Mouse (Mus musculus): Measurements from ENCODE around the gene Erg28. TPM values are rescaled to one million over a fixed set of nuclear protein-coding genes. Genes with fewer than 3 reads are reported as not detected.

Erg28 gene
- polyA plus RNA-seq (2012; rRNA removed) = 44.8 and 47.4 TPM in 2 replicates

DNA sequence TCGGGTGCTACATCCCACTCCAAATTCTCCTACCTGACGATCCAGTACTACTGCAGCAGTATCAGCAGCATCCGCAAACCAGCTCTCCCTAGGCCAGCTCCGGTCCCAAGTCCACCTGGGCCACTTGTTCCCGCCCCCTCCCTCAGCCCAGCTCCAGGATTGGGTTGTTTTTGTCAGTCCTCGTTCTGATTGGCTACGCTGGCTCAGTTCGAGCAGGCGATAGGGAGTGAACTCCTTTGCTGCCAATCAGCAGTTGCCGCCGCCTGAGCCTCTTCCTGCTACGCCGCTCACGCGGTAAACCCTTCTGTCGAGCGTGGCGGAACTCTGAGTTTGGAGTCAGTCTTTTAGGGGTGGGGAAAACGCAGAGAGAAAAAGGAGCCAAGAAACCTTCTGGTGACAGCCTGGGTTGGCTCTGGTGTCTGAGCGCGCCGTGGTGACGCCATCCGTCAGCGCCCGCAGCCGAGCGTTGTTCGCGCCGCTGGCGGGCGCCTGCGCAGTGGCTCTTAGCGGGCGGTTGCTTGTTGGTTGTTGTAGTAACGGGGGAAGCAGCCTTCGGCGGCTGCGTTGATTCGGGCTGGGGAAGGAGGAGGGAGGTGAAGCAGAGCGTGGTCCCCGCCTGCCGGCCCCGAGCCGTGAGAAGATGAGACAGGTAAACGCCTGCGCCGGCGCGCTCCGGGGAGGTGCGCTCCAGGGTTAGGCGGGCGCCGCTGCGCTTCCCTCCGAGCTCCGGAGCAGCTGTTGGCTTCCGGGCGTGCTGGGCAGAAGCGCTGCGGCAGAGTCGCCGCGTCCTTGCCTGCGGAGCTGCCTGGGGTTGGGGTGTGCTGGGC is at the start of gene Erg28, which contains the start of gene Ttll5:
Erg28 (minus strand) TSS at position 113 of the 827 bp plus-strand sequence.
Ttll5 (plus strand) TSS at position 222 of the 827 bp plus-strand sequence.
- peak; percentile 83 for DNase-seq (ENCODE audit: low read depth)

DNA sequence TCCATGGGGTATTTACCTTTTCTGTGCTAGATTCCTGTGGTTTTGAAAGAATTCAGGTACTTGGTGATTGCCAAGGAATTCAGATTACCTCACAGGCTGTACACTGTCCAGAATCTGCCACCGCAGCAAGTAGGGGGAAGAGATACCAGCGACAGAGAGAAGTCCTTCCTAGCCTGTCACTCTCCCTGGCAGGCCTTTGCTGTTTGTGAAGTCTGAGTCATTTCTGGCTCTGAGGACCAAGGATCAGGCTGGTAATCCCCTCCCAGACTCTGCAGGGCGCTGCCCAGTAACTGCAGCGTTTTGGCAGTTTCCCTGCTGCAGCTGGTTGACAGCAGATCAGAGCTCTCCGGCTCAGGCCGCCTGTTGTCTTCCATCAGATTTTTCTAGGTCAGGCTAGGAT is 45.1 kb upstream of the Erg28 start:
- no peak for DNase-seq (ENCODE audit: low read depth)

DNA sequence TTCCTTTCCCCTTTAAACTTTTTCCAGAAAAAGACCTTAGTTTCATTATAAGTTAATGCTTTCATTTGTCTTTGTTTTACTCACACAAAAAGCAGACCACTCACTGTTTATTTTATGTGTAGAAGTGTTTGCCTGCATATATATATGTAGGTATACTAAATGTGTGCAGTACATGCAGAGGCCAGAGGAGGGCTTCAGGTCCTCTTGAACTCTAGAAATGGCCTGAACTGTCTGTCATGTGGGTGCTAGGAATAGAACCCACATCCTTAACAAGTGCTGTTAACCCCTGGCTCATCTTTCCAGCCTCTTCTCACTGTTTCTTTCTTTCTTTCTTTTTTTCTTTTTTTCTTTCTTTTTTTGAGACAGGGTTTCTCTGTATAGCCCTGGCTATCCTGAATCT is 42.8 kb upstream of the Erg28 start:
- no peak for DNase-seq (ENCODE audit: low read depth)

DNA sequence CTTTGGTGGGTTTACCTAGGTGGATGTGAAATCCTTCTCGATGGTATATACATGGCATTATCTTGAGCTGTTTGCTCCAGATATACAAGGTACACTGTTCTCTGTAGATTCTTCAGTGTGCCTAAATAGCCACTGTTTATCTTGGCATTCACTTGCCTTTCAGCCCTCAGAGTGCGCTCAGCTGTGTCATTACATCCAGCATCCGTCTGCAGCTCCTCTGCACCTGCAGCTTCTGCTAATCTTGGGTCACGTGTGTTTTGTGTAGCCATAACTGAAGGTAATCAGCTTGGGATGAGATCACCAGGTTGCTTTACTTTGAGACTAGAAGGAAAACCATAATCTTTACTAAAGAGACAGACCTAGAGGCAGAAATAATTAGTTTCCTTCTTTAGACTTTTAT is 42.3 kb upstream of the Erg28 start:
- DNase-seq (ENCODE audit: low read depth) = no peak

DNA sequence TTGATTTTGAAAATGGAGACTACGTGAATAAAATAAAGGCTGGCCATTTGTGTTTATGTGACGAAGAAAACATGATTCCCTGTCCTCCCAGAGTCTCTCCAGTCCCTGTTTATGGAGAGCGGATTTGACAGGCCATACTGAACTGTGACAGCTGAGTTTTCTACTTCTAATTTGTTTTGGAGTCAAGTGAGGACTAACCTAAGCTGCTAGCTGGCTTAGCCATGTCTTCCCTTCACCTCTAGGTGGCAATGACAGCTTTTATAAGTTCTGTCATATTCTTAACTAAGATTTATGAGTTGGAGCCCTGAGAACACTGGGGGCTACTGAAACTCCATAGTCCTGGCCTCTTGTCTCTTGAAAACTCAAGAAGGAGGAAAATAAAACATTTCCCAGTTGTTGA is 41.2 kb upstream of the Erg28 start:
- DNase-seq (ENCODE audit: low read depth) = no peak

DNA sequence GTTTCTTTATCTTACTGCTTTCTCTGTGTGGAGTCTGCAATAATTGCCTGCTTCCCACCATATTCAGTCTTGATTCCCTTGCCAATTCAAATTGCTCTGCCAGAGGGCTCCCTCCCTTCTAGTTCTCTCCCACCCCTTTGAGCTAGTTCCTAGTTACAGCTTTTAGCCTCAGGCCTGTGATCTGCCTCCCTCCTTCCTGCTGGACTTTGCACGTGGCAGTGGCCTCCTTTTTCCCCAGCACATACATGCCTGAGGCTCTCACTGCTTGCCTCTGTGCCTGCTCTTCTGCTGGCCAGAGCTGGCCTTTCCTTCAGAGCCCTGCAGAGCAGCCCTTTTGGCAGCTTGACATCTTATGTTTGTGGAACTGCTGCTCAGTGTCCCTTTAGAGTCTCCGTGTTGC is 38.2 kb upstream of the Erg28 start:
- DNase-seq (ENCODE audit: low read depth) = no peak

DNA sequence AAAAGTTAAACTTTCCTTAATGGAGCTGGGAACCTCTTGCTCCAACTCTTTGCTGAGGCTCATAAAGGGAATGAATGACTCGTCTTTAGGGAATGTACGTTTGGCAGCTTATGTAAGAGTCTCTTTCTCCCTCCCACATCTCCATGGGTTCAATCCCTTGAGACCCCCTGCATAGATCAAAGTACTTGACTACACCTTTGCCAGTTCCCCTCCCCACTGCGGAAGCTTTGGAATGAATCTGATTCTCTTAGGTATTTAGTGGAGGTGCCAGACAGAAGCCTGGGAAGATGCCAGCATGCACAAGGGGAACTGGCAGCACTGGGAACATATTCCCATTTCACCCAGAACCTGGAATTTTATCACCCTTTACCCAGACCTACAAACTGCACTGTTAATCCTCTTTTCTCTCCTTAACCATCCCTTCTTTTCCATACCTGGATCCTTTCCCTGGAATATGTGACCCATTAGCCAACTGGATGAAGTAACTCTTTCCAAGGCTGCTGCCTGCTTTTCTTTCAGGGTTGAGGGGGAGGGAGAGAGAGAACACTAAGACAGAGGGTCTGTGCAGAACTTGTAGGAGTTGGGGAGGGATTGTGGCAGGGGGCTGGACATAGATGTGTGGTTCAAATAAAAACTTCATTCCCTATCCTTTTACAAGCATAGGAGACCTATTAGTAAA is 35.3 kb upstream of the Erg28 start:
- DNase-seq (ENCODE audit: low read depth) = no peak

DNA sequence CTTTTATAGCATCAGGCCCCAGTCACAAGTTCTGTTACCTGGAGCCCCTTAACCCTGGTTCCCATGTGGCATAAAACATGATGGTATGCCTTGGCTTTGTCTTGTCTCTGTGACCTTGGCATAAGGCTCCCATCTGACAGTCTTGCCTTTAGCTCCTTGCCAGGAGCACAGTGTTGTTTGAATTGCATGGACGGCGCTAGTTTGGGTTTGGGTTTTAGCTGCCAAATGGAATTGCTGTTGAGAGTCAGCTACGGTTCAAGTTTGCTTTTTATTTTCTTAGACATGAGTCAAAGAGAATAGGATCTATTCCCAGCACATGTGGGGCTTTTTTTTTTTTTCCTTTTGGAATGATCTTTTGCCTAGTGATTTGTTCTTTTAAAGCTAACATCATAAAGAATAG is 34.8 kb upstream of the Erg28 start:
- DNase-seq (ENCODE audit: low read depth) = no peak

DNA sequence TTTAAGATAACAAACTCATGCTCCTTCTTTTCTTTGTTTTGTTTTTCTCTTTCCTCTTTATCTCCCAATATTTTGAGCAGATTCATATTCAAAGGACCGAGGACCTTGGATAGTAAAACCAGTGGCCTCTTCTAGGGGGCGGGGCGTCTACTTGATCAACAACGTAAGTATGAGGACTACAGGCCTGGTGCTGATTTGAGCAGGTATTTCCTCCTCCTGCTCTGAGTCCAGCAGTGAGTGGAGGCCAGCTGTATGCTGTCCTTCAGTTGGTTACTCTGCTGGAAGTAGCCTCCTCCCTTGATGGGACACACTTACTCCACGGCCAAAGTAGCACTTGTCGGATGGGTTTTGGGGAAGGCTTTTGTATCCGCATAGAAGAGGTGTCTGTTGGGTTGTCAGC is 33.0 kb upstream of the Erg28 start:
- DNase-seq (ENCODE audit: low read depth) = no peak

DNA sequence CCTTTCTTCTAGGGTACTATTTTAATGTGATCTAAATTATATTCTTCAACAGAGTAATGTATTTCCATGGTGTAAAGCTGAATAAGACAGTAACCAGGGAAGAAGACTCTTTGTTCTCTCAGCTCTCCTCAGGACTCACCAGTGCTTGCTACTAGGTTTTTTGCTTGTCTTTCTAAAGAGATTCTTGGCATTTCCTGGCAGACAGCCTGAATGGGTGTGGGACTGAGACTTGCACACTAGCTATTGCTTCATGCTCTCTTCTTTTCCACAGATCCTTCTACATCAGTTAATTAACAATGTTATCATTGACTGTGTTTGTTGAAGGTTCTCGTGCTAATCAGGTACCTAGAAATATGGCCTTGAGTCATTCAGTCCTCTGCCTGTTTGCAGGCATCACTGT is 29.9 kb upstream of the Erg28 start:
- no peak for DNase-seq (ENCODE audit: low read depth)

DNA sequence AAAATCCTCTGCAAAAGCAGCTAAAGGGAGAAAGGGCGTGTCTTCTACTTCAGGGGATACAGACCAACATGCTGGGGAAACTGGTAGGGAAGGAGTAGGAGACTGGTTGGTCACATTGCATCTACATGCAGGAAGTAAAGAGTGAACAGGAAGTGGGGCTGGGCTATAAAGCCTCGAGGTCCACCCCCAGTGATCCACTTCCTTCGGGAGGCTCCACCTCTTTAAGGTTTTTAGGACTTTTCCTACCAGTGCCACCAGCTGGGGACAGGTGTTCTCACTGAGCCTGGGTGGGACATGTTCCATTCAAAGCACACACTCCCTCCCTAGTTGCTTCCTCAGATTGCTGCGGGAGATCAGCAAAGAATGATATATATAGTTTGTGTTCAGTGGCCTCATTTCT is 29.5 kb upstream of the Erg28 start:
- DNase-seq (ENCODE audit: low read depth) = no peak

DNA sequence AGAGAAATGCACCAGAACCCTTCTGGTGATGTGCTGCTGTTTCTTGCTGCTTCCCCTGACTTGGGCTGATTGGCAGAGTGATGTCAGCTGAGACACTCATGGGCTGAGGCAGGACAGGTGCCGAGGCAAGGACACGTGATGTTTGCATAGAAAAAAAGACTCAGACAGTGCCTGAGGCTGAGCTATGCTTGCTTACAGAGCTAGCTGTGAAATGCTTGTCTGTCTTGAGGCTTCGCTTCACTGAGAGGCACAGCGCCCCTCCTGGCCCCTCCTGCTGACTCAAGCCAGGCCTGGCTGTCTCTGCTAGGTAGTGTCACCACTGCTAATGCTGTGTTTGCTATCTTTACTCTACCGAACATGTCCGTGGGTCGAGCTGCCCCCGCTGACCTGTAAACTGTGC is 26.3 kb upstream of the Erg28 start:
- no peak for DNase-seq (ENCODE audit: low read depth)

DNA sequence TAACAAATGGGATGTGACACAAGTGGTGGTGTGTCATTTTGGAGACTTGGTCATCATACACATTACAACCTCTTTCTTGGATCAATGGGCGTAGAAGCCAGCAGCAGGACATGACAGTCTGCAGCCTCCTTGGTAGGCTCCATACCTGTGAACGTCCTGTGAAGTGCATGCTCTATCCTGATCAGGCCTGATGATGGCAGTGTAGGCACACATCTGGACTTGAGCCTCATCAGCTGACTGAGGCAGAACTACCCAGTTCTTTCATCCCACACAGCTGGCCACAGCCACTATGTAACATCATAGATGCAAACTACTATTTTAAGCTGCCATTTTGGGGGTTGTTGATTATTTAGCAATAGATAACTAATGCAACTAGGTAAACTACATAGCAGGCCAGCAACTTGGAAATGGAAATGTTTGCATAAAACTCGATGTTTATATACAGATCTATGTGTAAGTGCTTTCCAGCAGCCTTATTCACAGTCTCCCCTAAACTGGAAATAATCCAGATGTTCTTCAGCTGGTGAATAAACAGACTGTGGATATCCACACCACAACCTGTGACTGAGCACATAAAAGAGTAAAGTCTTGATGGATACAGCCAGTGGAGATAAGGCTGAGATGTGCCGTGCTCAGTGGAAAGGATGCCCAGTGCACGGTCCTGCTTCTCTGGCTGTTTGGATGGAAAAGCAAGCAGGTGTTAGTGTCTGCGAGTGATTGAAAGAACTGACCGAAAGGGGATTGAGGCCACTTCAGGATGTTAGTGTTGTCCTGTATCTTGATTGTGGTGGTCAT is 24.0 kb upstream of the Erg28 start:
- DNase-seq (ENCODE audit: low read depth) = no peak

DNA sequence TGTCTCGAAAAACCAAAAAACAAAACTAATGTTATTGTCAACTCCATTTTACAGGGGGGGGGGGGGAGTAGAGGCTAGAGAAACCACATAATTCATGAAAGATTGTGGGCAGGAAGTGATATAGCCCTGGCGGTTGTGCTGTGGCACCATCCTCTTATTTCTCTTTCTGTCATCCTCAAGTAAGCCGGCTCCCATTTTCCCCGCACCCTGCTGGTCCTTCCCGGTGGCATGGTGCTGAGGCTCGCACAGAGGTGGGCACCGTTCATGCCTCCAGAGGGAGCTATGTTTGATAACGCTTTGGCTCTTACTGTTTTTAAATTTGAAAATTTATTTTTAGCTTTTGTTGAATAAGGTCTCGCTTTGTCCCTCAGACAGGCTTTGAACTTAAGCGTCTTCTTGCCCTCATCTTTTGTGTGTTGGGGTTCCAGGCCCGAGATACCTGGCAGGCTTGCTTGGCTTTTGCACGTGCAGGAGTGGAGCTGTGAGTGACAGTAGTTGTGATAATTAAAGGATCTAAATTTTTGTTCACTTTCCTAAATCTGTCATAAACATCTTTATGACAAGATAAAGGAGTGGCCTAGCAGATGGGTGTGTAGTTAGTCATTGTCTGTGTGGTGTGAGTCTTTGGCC is 15.1 kb upstream of the Erg28 start:
- no peak for DNase-seq (ENCODE audit: low read depth)

DNA sequence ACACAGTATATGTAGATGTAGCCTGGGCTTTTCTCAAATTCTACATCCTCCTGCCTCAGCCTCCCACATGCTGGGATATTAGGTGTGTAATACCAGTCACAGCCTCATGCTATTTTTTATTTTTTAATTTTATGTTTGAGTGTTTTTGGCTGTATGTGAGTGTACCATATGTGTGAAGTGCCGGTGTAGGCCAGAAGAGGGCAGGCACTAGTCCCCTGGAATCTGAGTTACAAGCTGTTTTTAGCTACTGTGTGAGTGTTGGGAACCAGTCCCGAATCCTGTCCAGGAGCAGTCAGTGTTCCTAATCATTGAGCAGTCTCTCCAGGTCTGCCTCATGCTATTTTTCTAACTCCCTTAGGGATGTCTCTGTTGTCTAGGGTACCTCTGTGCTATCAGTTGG is 13.4 kb upstream of the Erg28 start:
- DNase-seq (ENCODE audit: low read depth) = no peak

DNA sequence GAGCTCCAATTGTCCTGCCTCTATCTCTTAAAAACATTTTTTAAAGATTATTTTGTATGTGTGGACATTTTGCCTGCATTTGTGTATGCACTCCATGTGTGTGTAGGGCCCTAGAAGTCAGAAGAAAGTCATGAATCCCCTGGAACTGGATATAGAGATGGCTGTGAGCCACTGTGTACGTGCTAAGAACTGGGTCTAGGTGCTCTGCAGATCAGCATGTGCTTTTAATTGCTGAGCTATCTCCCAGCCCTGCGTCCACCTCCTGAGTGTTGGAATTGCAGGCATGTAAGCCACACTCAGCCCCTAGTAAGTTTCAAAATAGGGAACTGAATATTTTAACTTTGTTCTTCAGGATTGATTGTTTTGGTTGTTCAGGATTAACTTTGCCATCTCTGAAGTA is 10.2 kb upstream of the Erg28 start:
- no peak for DNase-seq (ENCODE audit: low read depth)

DNA sequence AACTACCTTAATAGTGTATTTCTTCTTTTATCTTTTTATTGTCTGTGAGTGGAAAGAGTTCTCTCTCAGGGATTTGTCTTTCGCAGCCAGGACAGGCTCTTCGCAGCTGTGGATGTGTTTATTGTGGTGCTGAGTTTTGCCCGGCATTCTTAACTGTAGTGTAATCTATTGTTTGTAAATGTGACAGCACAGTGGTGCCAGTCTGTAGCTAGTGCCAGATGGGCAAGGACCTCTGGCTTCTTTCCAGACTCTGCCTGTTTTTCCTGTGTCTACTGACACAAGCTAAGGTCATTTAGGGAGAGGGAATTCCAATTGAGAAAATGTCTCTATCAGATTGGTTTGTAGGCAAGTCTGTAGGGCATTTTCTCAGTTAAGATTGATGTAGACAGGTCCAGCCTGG is 6.3 kb upstream of the Erg28 start:
- no peak for DNase-seq (ENCODE audit: low read depth)

DNA sequence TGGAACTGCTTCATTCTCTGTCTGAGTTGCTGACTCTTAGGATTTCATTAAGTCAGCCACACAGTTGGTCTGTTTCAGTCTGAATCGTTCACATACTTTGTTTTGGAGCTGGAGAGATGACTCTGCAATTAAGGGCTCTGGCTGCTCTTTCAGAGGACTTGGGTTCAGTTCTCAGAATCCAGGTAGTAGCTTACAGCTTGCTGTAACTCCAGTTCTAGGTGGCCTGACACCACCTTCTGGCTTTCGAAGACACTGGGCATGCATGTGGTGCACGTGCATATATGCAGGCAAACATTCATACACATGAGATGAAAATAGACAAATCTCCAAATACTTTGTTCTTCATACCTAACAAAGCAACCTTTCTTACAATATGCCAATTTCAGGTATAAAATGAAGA is 5.5 kb upstream of the Erg28 start:
- DNase-seq (ENCODE audit: low read depth) = no peak

DNA sequence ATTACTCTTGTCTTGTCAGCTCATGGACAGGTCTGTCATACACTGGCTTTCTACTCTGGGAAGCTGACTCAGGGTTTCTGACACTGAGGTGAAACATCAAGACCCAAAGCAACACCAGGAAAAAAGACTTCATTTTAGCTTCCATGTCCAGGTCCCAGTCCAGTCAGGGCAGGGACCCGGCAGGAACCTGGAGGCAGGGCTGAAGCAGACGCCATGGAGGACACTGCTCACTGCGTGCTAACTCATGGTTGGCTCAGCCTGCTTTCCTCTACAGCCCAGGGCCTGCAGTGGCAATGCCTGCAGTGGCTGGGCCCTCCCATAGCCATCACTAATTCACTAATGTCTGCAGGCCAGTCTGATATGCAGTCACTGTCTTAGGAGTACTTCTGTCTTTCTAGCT is 4.5 kb upstream of the Erg28 start:
- no peak for DNase-seq (ENCODE audit: low read depth)

DNA sequence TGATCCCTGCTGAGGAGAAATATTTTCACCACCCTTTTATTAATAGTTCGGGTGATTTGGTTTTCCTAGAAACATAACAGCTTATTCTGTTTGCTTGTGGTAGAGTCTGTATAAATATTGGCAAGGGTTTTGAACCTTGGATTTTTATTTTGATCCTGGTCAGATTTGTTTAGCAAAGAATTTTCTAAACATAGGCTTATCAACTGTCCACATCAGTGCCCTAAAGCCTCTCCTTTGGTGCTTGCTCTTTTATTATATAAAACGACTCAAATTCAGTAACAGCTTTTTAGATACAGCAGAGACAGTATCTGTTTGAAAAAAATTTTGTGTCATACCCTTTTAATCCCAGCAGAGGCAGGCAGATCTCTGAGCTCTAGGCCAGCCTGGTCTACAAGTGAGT is 1.5 kb upstream of the Erg28 start:
- DNase-seq (ENCODE audit: low read depth) = no peak

DNA sequence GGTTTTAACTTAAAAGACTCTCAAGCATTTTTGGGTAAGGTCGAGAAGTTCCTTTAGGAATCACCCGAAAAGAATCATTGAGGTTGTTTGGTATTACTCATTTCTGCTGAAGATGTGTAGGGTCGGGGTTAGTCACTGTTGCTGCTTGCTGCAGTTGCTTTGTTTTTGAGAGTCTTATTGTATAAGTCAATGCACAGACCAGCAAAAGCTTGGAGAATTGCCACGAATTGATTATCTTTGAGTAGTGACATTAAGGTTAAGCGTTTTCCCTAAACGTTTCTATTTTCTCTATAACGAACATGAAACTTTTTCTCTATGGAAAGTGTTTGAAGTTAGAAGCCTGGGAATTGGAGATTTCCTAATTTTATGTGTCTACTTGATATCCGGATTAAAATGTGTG is 1.0 kb upstream of the Erg28 start:
- no peak for DNase-seq (ENCODE audit: low read depth)

DNA sequence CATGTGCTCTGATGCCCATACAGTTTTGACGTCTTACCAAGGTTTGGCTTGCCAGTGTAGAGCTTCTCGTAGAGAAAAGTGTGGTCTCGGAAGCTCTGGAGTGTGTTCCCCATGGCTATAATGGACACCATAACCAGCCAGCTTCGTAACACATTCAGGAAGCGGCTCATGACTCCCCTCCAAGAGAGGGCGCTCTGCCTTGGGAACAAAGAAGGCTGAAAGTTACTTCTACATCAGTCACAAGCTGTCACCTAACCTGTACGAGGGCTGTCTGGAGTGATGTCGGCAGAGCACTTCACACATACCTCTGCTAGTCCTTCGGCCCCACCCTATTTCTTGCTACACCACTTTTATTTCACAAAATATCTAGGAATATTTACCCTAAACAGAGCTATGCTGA is 2.3 kb downstream of the Erg28 start:
- DNase-seq (ENCODE audit: low read depth) = no peak

Data from gonadal fat pad, adult 2 months (tissue).